Mouse (Mus musculus) liver, postnatal 0 days (tissue): ENCODE measurements around the gene Amz2. TPM values are rescaled to one million over a fixed set of nuclear protein-coding genes. Genes with fewer than 3 reads are reported as not detected.

Experiments
- ATAC-seq: fragments of 200-750 bp; cut with Nextera tagmentation; 2 replicates; pipeline ENCODE4 v1.8.0; 2017; ENCODE audit warnings: mild to moderate bottlenecking, moderate library complexity
- DNase-seq: peaks from one replicate; pipeline ENCODE4 v3.0.0-alpha.2; 2016
- H3K27ac ChIP-seq: fragments of 300-500 bp; sonication (generic); 2 replicates; pipeline ENCODE4 v1.5.1; 2014; ENCODE audit warnings: antibody characterized with exemption, moderate library complexity, mild to moderate bottlenecking, low read depth
- H3K27me3 ChIP-seq: fragments of 300-500 bp; sonication (generic); 2 replicates; pipeline ENCODE4 v1.6.1; 2014; ENCODE audit warnings: low read length, control low read depth, mixed read lengths; ENCODE audit not compliant: insufficient read depth
- H3K36me3 ChIP-seq: fragments of 300-500 bp; sonication (generic); replicated peaks from 2 replicates; pipeline ENCODE4 v1.6.1; 2014; ENCODE audit warnings: mild to moderate bottlenecking, control low read depth, low read length, moderate library complexity, mixed read lengths; ENCODE audit not compliant: insufficient read depth
- H3K4me1 ChIP-seq: fragments of 300-500 bp; sonication (generic); 2 replicates; pipeline ENCODE4 v1.6.1; 2014; ENCODE audit warnings: antibody characterized with exemption, mild to moderate bottlenecking, control low read depth; ENCODE audit not compliant: insufficient read depth
- H3K4me2 ChIP-seq: fragments of 300-500 bp; sonication (generic); 2 replicates; pipeline ENCODE4 v1.6.1; 2014; ENCODE audit warnings: low read depth, mild to moderate bottlenecking, low read length, moderate library complexity, mixed read lengths
- H3K4me3 ChIP-seq: fragments of 300-500 bp; sonication (generic); 2 replicates; pipeline ENCODE4 v1.5.1; 2014; ENCODE audit warnings: low read depth, low read length
- H3K9ac ChIP-seq: fragments of 300-500 bp; sonication (generic); replicated peaks from 2 replicates; pipeline ENCODE4 v1.6.1; 2014; ENCODE audit warnings: mild to moderate bottlenecking, moderate library complexity
- H3K9me3 ChIP-seq: fragments of 300-500 bp; sonication (generic); 2 replicates; pipeline ENCODE4 v1.6.1; 2016; ENCODE audit warnings: mild to moderate bottlenecking, control low read depth, low read length, mixed read lengths
- CTCF ChIP-seq: sonication (generic); IDR thresholded peaks from 2 replicates; pipeline ENCODE4 v1.5.1; 2016; ENCODE audit warnings: antibody characterized with exemption, low read depth
- EP300 ChIP-seq: IDR thresholded peaks from 2 replicates; pipeline ENCODE4 v1.6.1; 2016; ENCODE audit warnings: antibody characterized with exemption, low read depth, mild to moderate bottlenecking
- WGBS: fragments of 180-500 bp; shearing (Covaris S2); extraction: QIAGEN DNeasy Blood & Tissue Kit; methylation state at CpG from one replicate; pipeline ENCODE4 v1.1.7; 2014; ENCODE audit not compliant: insufficient replicate concordance; 5-methylcytosine and 5-hydroxymethylcytosine counted together
- polyA plus RNA-seq: library from polyadenylated mRNA; unstranded; fragments of >200 nt; fragmentation: Nextera tagmentation; extraction: Ambion mirVana; gene quantifications from 2 replicates; pipeline ENCODE4 v1.2.1, GENCODE M21; 2015

The Amz2 gene
- polyA plus RNA-seq, 1 experiment from 2014 or later = 11.0 TPM

DNA sequence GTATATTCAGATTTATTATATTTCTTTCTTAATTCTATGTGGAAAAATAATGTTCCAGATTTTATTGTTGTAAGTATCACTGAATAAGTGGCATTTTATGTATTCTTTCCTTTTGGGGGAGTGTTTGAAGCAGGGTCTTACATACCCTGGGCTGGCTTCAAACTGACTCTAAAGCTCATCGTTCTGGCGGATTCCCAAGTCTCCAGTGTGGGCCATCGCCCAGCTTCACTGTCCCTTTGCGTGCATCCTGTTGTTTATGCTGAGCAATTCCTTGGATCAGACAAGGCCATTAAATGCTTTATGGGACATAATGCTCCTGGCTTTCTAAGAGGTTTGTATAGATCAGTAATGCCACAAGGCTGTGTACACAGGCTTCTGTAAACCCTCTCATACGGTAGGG is 36.7 kb upstream of the Amz2 start:
- DNase-seq = no peak
- TF ChIP-seq EP300 = no peak
- TF ChIP-seq CTCF = no peak
- H3K27me3 ChIP-seq = no peaks in the 10 kb centered on the region
- H3K9ac ChIP-seq = no peak overlapping the region
- ATAC-seq = no peak
- peaks cover 11% of the 10 kb centered on the region for H3K4me1 ChIP-seq
- no peaks in the 10 kb centered on the region for H3K9me3 ChIP-seq
- 81% methylated on average over 5 of the region's 5 CpGs for WGBS
- peaks cover 10% of the 10 kb centered on the region for H3K36me3 ChIP-seq
- no peak overlapping the region for H3K27ac ChIP-seq
- H3K4me2 ChIP-seq = no peak overlapping the region
- no peak overlapping the region for H3K4me3 ChIP-seq

DNA sequence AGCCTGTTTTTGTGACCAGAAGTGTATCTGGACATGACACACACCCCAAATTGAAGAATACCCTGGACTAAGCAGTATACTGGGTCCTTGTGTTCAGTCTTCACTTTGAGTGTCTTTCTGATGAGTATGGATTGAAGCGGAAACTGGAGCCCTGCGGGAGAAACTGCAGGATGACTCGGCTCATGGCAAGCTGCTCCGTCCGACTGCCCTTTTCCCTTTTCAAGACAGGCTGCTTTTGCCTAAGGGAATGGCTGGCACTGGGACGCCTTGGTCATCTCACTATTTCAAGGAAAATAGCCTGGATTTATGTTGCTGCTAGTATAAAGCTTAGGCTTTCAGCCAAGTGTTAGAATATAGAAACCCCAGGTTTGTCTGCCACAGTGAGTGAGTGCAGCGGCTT is 34.5 kb upstream of the Amz2 start:
- DNase-seq = no peak
- Histone ChIP-seq H3K4me1 (peaks cover 11% of the 10 kb centered on the region), H3K36me3 (peaks cover 21% of the 10 kb centered on the region), H3K4me2 (no peak overlapping the region), H3K9ac (no peak overlapping the region), H3K27me3 (no peaks in the 10 kb centered on the region), H3K4me3 (no peak overlapping the region), H3K9me3 (no peaks in the 10 kb centered on the region), H3K27ac (no peak overlapping the region)
- 81% methylated on average over 7 of the region's 7 CpGs for WGBS
- ATAC-seq = no peak
- TF ChIP-seq EP300 = no peak
- no peak for TF ChIP-seq CTCF

DNA sequence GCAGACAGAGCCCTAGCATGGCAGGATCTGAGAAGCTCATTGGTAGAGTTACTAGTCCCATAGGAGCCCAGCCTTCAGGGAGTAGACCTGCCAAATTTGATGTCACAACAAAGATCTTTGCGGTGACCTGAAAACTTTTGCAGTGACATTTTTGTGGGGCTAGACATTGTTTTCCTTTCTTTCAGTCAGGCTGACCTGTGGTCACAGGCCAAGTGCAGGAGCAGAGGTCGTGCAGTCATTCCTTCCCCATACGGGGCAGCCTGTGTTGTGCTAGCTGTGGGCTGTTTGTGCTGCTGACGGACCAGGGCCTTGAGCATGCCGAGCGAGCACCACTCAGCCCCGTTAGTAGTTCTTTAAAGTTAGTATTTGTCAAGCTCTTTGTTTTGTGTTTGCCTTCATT is 34.0 kb upstream of the Amz2 start:
- no peak for TF ChIP-seq CTCF
- TF ChIP-seq EP300 = no peak
- no peak for DNase-seq
- Histone ChIP-seq H3K27ac (0 out of 2 replicates have a peak overlapping the region, but pooled peaks have one; percentile 45), H3K4me2 (no peak overlapping the region), H3K36me3 (peaks cover 27% of the 10 kb centered on the region), H3K27me3 (no peaks in the 10 kb centered on the region), H3K9ac (no peak overlapping the region), H3K4me3 (no peak overlapping the region), H3K9me3 (no peaks in the 10 kb centered on the region), H3K4me1 (peaks cover 11% of the 10 kb centered on the region)
- WGBS = 58% methylated on average over 7 of the region's 7 CpGs
- peak; percentile 82 for ATAC-seq

DNA sequence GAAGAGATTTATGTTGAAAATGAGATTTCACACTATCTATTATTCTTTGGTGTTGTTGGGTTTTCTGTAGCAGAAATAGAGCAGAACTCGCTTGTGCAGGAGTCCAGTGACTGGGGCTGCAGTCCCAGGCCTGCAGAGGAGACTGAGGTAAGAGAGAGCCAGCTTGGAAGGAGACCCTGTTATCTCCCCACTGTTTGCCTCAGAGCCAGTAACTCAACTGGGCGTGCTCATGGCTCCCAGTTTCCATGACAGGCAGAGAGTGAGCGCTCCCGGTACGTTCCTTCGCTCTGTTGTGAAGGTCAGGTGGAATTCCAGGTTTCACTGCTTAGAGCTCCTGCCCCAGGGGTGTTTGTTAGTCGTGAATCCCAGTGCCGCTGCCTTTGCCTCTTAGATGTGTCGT is 33.1 kb upstream of the Amz2 start:
- Histone ChIP-seq H3K36me3 (peaks cover 35% of the 10 kb centered on the region), H3K9ac (no peak overlapping the region), H3K9me3 (no peaks in the 10 kb centered on the region), H3K27ac (peak overlapping the region; percentile 45; the same call in 1 of the 2 replicates), H3K4me3 (no peak overlapping the region), H3K4me1 (peaks cover 9% of the 10 kb centered on the region; the same call in 1 of the 2 replicates), H3K27me3 (no peaks in the 10 kb centered on the region), H3K4me2 (no peak overlapping the region)
- DNase-seq (no peak), ATAC-seq (no peak)
- 84% methylated on average over 9 of the region's 9 CpGs for WGBS
- no peak for TF ChIP-seq CTCF
- no peak for TF ChIP-seq EP300

DNA sequence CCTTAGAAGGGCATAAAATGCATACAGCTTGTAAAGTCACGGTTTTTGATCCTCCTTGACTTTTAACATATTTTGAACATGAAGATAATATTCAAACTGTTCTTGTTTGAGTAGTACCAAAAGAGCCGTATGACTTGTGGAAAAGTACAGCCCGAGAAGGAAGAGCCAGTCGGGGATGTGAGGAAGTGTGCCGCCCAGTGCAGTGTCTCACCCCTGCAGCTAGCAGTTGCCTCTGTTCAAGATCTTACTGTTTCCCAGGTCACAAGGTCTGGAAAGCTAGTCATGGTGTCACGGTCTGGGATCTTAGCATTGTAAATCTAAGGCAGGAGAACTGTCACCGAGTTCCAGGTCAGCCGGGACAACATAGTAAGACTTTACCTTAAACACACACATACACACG is 31.0 kb upstream of the Amz2 start:
- Histone ChIP-seq H3K9ac (no peak overlapping the region), H3K4me1 (peaks cover 9% of the 10 kb centered on the region; the same call in 1 of the 2 replicates), H3K9me3 (no peaks in the 10 kb centered on the region), H3K27me3 (no peaks in the 10 kb centered on the region), H3K4me2 (no peak overlapping the region), H3K36me3 (peaks cover 43% of the 10 kb centered on the region), H3K4me3 (no peak overlapping the region), H3K27ac (no peak overlapping the region)
- ATAC-seq (no peak), DNase-seq (no peak)
- WGBS = 79% methylated on average over 9 of the region's 9 CpGs
- TF ChIP-seq EP300 = no peak
- TF ChIP-seq CTCF = no peak

DNA sequence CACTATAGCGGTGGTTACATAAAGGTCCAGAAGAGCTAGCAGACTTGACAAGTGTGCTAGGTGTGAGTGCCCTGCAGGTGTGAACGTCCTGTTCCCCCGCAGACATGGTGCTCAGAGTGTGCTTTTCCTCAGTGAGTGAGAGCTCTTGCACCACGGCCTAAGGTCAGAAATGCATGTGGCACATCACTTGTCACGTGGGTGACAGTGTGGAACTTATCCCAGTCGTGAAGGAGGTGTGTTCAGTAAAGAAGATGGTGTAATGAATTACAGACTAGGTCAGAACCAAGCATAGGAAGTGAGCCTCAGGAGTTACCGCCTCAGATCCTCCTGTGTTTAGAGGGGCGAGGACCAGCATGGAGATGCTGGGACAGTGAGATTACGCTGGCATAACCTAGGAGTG is 30.5 kb upstream of the Amz2 start:
- no peak overlapping the region for H3K4me3 ChIP-seq
- TF ChIP-seq CTCF = no peak
- TF ChIP-seq EP300 = no peak
- H3K9me3 ChIP-seq = no peaks in the 10 kb centered on the region
- H3K4me2 ChIP-seq = no peak overlapping the region
- no peaks in the 10 kb centered on the region for H3K27me3 ChIP-seq
- H3K4me1 ChIP-seq = peaks cover 9% of the 10 kb centered on the region; the same call in 1 of the 2 replicates
- DNase-seq = no peak
- H3K9ac ChIP-seq = no peak overlapping the region
- no peak for ATAC-seq
- peaks cover 43% of the 10 kb centered on the region for H3K36me3 ChIP-seq
- no peak overlapping the region for H3K27ac ChIP-seq
- 87% methylated on average over 9 of the region's 9 CpGs for WGBS

DNA sequence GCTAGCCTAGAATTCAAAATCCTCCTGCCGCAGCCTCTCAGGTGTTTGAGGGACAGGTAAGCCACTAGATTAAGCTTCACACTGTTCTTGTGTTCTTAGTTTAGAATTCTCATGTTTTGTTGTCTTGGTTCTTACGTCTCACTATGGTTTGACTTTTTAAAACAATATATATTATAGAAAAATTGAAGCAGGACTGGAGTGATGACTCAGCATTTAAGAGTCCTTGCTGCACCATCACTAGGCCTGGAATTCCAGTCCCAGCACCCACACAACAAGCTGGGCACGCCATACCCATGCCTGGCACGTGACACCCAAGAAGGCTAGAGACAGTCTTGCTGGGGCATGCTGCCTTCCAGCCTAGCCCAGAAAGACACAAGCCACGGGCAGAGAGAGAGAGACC is 19.3 kb upstream of the Amz2 start:
- DNase-seq = no peak
- H3K9ac ChIP-seq = no peak overlapping the region
- no peak for TF ChIP-seq EP300
- TF ChIP-seq CTCF = no peak
- 81% methylated on average over 5 of the region's 5 CpGs for WGBS
- H3K4me2 ChIP-seq = no peak overlapping the region
- H3K27ac ChIP-seq = no peak overlapping the region
- no peak for ATAC-seq
- no peaks in the 10 kb centered on the region; the same call in 1 of the 2 replicates for H3K4me1 ChIP-seq
- H3K27me3 ChIP-seq = no peaks in the 10 kb centered on the region
- no peaks in the 10 kb centered on the region for H3K36me3 ChIP-seq
- H3K9me3 ChIP-seq = no peaks in the 10 kb centered on the region
- H3K4me3 ChIP-seq = no peak overlapping the region
